Mouse (Mus musculus) C2C12 (cell line): ENCODE results near the gene Rps15. TPM values are rescaled to one million over a fixed set of nuclear protein-coding genes. Genes with fewer than 3 reads are reported as not detected.

Source experiments
- H3K27me3 ChIP-seq: one replicate; pipeline ENCODE4 v1.6.1; 2011; ENCODE audit not compliant: control insufficient read depth, insufficient read depth, insufficient read length
- H3K36me3 ChIP-seq: one replicate; pipeline ENCODE4 v1.6.1; 2011; ENCODE audit not compliant: control insufficient read depth, insufficient read depth
- H3K4me3 ChIP-seq: one replicate; pipeline ENCODE4 v1.5.1; 2011; ENCODE audit warnings: mild to moderate bottlenecking, control low read depth; ENCODE audit not compliant: poor library complexity, insufficient read depth, severe bottlenecking
- H3K79me2 ChIP-seq: one replicate; pipeline ENCODE4 v1.6.1; 2011; ENCODE audit not compliant: control insufficient read depth, insufficient read depth
- H3K79me3 ChIP-seq: one replicate; pipeline ENCODE4 v1.6.1; 2011; ENCODE audit warnings: low read depth, control low read depth
- H3ac ChIP-seq: one replicate; pipeline ENCODE3; 2011; ENCODE audit warnings: low read depth; ENCODE audit not compliant: control insufficient read depth, insufficient read length
- CEBPB ChIP-seq: IDR thresholded peaks from one replicate; pipeline ENCODE4 v1.6.1; 2011; ENCODE audit warnings: low read depth, mild to moderate bottlenecking, control low read depth, moderate library complexity
- CTCF ChIP-seq: IDR thresholded peaks from one replicate; pipeline ENCODE4 v1.5.1; 2011; ENCODE audit not compliant: control insufficient read depth, insufficient read depth, insufficient read length
- FOSL1 ChIP-seq: IDR thresholded peaks from one replicate; pipeline ENCODE4 v1.8.0; 2011; ENCODE audit warnings: mild to moderate bottlenecking, low read length; ENCODE audit not compliant: poor library complexity, insufficient read depth, severe bottlenecking
- MAX ChIP-seq: IDR thresholded peaks from one replicate; pipeline ENCODE4 v1.6.1; 2011; ENCODE audit warnings: mild to moderate bottlenecking, control low read depth
- MYOD1 ChIP-seq: IDR thresholded peaks from one replicate; pipeline ENCODE4 v1.6.1; 2011; ENCODE audit warnings: low read depth; ENCODE audit not compliant: control insufficient read depth, insufficient read length
- MYOG ChIP-seq: IDR thresholded peaks from one replicate; pipeline ENCODE4 v1.6.1; 2011; ENCODE audit not compliant: control insufficient read depth, insufficient read length; ENCODE audit errors: extremely low read depth
- USF1 ChIP-seq: IDR thresholded peaks from one replicate; pipeline ENCODE4 v1.6.1; 2011; ENCODE audit warnings: low read depth, mild to moderate bottlenecking, control low read depth, moderate library complexity
- polyA plus RNA-seq: library from polyadenylated mRNA; unstranded; fragments of >200 nt; fragmentation: generic; extraction: Trizol; gene quantifications from one replicate; pipeline ENCODE4 v1.2.1, GENCODE M21; 2012; ENCODE audit warnings: missing spikeins

Gene Rps15
- polyA plus RNA-seq, 1 experiment = 5,397 TPM

DNA sequence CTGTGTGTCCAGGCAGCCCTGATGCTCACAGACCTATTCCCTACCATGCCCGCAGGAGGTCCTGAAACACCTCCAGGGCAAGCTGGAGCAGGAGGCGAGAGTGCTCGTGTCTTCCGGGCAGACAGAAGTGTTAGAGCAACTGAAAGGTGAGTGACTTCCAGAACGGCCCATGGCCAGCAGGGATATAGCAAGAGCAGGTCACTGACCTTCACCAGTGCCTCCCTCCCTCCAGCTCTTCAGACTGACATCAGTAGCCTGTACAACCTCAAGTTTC is 9.8 kb downstream of the Rps15 start:
- TF ChIP-seq FOSL1 (no peak), MAX (no peak), CTCF (no peak)
- H3ac ChIP-seq = no peak overlapping the region
- H3K4me3 ChIP-seq = no peak overlapping the region
- no peaks in the 10 kb centered on the region for H3K79me2 ChIP-seq
- H3K79me3 ChIP-seq = no peaks in the 10 kb centered on the region
- no peaks in the 10 kb centered on the region for H3K36me3 ChIP-seq
- H3K27me3 ChIP-seq = peaks cover 51% of the 10 kb centered on the region

DNA sequence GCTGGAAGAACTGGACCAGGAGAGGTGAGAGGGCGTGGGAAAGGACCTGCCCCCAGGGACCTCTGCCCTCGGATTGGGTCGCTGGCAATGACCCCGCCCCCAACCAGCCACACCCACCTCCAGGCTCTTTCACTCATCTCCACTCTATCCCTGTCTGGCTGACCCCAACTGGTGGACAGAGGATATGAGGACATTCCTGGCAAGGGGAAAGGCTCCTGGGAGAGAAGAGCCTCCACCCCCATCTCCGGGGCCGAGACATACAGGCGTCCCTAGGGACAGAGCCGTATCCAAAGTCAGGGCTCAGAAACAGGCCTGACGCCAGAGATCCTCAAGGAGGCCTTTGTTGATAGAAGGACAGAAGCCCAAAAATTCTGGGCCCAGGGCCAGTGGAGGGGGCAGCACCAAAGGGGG is 10.2 kb downstream of the Rps15 start:
- H3K27me3 ChIP-seq = peaks cover 55% of the 10 kb centered on the region
- no peak overlapping the region for H3ac ChIP-seq
- no peaks in the 10 kb centered on the region for H3K36me3 ChIP-seq
- no peaks in the 10 kb centered on the region for H3K79me2 ChIP-seq
- TF ChIP-seq FOSL1 (no peak), USF1 (no peak)
- no peaks in the 10 kb centered on the region for H3K79me3 ChIP-seq
- no peak overlapping the region for H3K4me3 ChIP-seq

DNA sequence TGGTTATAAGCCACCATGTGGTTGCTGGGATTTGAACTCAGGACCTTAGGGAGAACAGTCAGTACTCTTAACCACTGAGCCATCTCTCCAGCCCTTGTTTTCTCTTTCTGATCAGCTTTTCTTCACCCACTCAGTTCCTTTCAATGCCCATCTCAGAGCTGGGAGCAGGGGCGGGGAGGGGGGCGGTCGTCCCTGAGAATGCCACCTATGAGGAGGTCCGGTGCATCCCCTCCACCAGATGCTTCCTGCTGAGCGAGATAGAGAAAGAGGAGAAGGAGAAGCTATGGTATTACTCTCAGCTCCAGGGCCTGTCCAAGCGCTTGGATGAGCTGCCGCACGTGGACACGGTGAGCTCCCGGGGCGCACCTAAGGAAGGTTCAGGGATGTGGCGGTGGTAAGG is 12.2 kb downstream of the Rps15 start:
- Histone ChIP-seq H3K4me3 (no peak overlapping the region), H3ac (no peak overlapping the region), H3K27me3 (peaks cover 51% of the 10 kb centered on the region), H3K36me3 (no peaks in the 10 kb centered on the region), H3K79me2 (no peaks in the 10 kb centered on the region), H3K79me3 (no peaks in the 10 kb centered on the region)
- no peak for TF ChIP-seq CEBPB
- no peak for TF ChIP-seq USF1
- TF ChIP-seq MYOD1 = no peak
- TF ChIP-seq CTCF = no peak

DNA sequence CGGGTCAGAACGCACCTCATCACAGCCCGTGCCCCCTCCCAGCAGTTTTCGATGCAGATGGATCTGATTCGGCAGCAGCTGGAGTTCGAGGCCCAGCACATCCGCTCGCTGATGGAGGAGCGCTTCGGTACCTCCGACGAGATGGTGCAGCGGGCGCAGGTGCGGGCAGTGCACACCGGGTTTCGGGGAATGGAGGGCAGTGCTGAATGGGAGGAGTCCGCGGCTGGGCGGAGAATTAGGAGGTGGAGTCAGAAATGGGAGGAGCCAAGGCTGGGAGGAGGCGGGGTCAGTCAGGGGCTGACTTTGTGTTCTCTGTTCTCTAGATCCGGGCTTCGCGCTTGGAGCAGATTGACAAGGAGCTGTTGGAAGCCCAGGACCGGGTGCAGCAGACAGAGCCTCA is 12.6 kb downstream of the Rps15 start:
- Histone ChIP-seq H3K36me3 (no peaks in the 10 kb centered on the region), H3K79me3 (no peaks in the 10 kb centered on the region), H3ac (no peak overlapping the region), H3K79me2 (no peaks in the 10 kb centered on the region), H3K4me3 (no peak overlapping the region), H3K27me3 (peaks cover 47% of the 10 kb centered on the region)
- TF ChIP-seq MAX (no peak), USF1 (no peak), CEBPB (no peak), MYOG (no peak), MYOD1 (no peak), FOSL1 (no peak), CTCF (no peak)

- TF ChIP-seq MAX (no peak), CEBPB (no peak), MYOG (no peak), CTCF (no peak), MYOD1 (no peak), USF1 (no peak), FOSL1 (no peak)
- no peak overlapping the region for H3ac ChIP-seq
- no peaks in the 10 kb centered on the region for H3K79me3 ChIP-seq
- H3K36me3 ChIP-seq = no peaks in the 10 kb centered on the region
- peaks cover 37% of the 10 kb centered on the region for H3K27me3 ChIP-seq
- H3K4me3 ChIP-seq = no peak overlapping the region
- no peaks in the 10 kb centered on the region for H3K79me2 ChIP-seq
Measured at GRCm38 (mm10) chr10:80311560-80311959, 19.3 kb downstream of the Rps15 start.

DNA sequence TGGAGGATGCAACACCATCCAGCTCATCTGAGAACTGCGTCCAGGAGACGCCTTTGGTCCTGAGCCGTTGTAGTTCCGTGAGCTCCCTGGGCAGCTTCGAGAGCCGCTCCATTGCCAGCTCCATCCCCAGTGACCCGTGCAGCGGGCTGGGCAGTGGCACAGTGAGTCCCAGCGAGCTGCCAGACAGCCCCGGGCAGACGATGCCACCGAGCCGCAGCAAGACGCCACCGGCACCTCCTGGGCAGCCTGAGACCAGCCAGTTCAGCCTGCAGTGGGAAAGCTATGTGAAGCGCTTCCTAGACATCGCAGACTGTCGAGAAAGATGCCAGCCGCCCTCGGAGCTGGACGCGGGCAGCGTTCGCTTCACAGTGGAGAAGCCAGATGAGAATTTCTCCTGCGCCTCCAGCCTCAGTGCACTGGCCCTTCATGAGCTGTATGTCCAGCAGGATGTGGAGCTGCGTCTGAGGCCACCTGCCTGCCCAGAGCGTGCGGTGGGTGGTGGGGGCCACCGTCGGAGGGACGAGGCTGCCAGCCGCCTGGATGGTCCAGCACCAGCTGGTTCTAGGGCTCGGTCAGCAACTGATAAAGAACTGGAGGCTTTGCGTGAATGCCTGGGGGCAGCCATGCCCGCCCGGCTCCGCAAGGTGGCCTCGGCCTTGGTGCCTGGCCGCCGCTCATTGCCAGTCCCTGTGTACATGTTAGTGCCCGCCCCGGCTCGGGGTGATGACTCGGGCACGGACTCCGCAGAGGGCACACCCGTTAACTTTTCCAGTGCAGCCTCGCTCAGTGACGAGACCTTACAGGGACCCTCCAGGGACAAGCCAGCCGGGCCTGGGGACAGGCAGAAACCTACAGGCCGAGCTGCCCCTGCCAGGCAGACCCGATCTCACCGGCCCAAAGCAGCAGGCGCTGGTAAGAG is 20.6 kb downstream of the Rps15 start:
- Histone ChIP-seq H3K79me3 (no peaks in the 10 kb centered on the region), H3K27me3 (peaks cover 25% of the 10 kb centered on the region), H3K79me2 (no peaks in the 10 kb centered on the region), H3K36me3 (no peaks in the 10 kb centered on the region), H3K4me3 (no peak overlapping the region), H3ac (no peak overlapping the region)
- TF ChIP-seq MYOD1 = no peak
- TF ChIP-seq FOSL1 = no peak
- no peak for TF ChIP-seq USF1
- TF ChIP-seq CEBPB = no peak
